Mouse (Mus musculus) thymus, postnatal 25 days (tissue): ENCODE measurements around the gene Pllp.
A peak's percentile ranks its signal among the peaks of the same experiment; 100 is the strongest.

Source experiments
- DNase-seq: peaks from one replicate; pipeline ENCODE4 v3.0.0; 2022

Pllp gene

DNA sequence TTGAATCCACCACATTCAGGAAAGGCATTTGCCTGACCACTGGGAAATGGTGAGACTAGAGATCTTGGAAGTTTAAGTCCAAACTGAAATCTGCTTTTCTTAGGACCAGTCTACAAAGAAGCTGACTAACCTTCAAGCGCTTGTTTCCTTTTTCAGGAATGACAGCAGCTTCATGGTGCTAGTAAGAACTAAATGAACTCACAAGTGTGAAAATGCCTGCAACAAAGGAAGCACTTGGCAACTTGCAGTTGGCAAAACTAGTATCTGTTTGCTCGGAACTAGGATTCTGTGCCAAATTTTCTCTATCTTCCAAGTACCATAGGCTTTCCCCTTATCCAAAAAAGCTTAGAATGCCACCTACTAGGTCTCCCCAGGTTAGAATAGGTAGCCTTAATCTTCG is 49.9 kb downstream of the Pllp start:
- DNase-seq = no peak

- DNase-seq = no peak
Observed at GRCm38 (mm10) chr8:94645202-94645601, 50.9 kb downstream of the Pllp start.

DNA sequence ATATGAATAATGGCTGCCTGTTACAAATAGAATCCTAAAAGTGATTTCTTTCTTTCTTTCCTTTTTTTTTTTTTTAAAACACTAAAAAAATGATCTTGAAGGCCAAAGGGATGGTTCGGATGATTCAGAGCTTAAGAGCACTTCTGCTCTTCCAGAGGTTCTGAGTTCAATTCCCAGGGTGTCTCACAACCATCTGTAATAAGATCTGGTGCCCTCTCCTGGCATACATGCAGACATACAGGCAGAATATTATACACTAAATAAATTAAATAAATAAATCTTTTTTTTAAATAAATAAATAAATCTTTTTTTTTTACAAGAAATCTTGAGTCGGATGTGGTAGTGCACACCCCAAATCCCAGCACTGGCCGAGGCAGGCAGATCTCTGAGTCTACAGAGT is 54.1 kb downstream of the Pllp start:
- DNase-seq = no peak

- DNase-seq = no peak
Observed at GRCm38 (mm10) chr8:94641183-94641582, 54.9 kb downstream of the Pllp start.

GRCm38 (mm10) chr8:94634211-94634610 is 61.9 kb downstream of the Pllp start:
- DNase-seq = peak; percentile 48

DNA sequence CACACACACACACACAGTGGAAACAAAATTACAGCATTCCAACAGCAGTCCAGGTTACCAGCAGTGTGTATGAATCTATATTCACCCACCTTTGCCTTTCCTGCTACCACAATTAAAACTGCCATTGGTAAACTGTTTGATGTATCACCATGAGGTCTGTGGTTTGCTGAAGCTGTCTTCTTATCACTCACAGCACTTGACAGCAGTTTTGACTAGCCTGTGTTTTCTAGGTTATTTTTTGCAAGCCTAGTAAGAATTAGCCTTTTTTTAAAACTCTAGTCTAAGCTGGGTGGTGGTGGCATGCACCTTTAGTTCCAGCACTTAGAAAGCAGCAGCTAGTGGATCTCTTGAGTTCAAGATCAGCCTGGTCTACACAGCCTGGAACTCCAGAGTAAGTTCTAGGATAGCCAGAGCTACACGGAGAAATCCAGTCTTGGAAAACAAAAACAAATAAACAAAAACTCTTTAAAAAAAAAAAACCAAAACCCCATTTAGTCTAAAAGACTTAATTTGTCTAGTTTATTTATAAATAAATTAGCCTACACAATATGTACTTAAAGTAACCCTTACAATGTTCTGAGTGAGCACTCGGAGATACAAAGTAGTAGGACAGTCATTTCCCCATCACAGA is 62.4 kb downstream of the Pllp start:
- DNase-seq = peak; percentile 5
